Mouse (Mus musculus) lung, postnatal 4 days (tissue): ENCODE data around the gene C2cd2l.
"Not testable (repeated sequence)": the region's sequence is repeated elsewhere in the genome, so short reads cannot be mapped to it uniquely, and the experiment has no call there.

ENCODE experiments used
- DNase-seq, 2 experiments: peaks; one replicate each; pipeline ENCODE4 v3.0.0; 2021

C2cd2l gene

DNA sequence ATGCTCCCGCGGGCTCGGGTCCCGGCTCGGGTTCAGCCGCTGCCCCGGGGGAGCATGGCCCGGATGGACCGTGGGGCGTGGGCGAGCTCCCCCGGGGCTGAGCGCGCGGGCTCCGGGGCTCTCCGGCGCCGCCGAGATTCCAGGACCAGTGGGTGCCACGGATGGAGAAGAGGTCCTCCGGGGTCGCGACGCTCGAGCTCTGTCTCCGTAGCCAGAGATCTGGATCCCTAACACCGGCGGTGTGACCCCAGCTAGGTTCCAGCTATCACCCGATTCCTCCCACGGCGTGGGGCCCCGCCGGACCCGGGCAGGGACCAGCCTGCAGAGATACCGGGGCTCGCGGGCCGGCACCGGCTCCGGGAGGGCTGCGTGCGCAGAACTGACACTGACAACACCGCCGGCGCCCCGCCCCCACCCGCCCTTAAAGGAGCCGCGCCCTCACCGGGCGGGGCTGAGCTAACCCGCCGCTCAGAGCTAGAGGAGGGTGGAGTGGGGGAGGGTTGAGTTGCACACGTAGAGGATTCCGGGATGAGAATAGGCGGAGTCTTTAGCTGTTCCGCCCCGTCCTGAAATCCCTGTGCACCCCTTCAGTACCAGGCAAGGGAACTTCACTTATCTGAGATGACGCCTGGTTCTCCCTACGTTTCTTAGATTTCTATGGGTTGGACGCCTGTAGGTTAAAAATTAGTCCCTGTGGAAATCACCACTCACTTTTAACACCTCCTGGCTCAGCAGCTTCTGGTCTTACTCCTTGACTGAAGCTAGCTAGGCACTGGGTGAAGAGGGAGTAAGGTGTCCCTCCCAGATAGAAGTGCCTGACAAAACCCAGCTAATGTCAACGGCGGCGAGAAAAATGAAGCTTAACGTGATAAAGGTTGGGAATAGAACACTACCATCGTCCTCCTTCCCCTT lies at the start of gene C2cd2l:
C2cd2l (minus strand) TSS at position 399 of the 912 bp plus-strand sequence.
- peak; percentile 91 to 94 for DNase-seq

DNA sequence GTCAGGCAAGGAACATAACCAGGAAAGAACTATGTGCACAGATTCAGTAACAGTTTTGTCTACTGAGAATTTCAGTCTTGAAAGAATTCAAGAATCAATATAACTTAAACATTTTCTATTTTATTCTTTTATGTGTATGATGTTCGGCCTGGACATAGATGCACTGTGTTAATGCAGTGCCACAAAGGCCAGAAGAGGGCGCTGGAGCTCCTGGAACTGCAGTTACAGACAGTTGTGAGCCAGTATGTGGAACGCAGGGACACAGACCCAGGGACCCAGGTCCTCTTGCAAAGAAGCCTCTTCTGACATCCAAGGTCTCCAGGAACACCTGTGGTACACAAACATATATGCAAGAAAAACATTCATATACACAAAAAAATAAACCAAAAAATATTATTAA lies 44.4 kb upstream of the C2cd2l start:
- DNase-seq: no peak

DNA sequence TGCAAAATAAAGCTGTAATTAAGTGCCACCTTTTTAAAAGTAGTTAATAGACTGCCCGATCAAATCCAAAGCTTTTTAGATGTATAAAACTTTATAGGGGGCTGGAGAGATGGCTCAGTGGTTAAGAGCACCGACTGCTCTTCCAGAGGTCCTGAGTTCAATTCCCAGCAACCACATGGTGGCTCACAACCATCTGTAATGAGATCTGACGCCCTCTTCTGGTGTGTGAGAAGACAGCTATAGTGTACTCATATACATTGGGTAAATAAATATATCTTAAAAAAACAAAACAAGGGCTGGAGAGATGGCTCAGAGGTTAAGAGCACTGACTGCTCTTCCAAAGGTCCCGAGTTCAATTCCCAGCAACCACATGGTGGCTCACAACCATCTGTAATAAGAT lies 41.8 kb upstream of the C2cd2l start:
- not testable (repeated sequence) for DNase-seq

DNA sequence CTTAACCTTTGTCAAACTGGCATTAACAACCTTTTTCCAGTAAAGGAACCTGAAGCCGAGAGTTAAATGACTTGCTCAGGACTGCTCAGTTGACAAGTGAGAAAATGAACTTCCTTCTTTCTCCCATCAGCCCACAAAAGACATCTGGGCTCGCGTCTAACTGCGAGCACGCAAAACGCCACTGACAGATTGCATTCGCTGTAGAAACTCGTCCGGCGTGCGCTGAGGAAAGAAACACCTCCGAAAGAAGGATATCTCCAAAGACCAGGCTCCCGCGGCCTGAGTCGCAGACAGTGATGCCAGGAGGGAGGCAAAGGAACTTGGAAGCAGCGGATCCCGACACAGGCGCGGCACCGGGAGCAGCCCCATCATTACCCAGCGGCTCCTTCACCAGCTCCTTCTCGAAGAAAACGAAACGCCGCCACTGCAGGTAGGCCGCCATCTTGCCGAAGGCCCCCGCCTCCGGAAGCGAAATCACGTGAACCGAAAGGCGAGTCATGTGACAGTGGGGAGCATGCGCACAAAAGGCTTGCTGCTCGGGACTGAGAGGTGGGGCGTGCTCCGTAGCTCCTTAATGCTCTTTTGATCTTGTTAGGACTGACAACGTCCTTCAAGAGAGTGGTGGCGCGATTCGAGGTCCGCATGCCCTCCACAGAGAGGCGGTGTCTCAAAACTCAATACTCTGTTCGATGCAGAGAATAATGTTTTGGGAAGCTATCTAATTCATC lies 41.3 kb upstream of the C2cd2l start, which contains the start of gene Vps11:
Vps11 (minus strand) TSS at position 481 of the 728 bp plus-strand sequence.
- peak; percentile 97 for DNase-seq

DNA sequence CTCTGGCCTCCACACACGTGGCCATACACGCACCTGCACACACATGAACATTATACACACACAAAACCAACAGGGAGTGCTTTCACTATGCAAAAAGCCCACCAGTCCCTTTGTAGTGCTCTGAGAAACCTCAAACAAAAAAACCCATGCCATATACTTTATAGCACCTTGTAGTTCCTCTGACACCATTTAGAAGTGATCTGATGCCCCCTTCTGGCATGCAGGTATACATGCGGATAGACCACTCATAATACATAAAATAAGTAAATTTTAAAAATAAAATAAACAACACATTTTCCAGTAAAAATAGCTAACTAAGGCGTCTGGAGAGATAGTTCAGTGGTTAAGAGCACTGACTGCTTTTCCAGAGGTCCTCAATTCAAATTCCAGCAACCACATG lies 37.1 kb upstream of the C2cd2l start:
- no peak for DNase-seq

DNA sequence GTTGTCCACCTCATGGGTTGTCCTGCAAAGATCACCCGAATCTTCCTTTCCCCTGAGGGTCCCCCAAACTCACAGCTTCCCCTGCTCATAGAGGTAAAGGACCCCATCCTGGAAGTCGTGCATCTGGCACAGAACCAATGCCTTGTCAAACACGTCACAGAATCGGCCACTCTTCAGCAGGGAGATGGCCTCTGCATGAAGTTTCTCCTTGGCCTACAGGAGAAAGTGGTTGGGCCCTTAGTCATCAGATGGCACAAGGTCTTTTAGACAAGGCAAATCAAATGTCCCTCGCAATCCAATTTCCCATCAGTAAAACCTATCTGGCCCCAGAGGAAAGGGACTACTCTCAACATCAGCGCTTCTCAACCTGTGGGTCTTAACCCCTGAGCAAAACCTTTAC lies 33.1 kb upstream of the C2cd2l start:
- no peak for DNase-seq

DNA sequence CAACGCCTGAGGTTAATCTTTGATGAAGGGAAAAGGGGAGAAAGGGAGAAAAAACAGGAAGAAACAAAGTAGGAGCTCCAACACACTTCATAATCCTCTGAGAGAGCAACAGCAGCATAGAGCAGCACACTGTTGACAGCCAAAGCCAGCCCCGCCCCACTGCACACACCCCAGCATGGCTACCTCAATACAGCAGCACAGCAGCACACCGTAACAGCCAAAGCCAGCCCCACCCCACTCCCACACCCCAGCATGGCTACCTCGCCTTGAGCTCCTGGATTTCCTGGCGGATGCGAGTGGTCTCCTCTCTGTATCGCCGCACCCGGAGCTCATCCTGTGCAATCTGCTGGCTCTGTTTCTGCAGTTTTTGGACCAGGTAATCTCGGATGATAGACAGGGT lies 32.3 kb upstream of the C2cd2l start:
- DNase-seq: no peak

DNA sequence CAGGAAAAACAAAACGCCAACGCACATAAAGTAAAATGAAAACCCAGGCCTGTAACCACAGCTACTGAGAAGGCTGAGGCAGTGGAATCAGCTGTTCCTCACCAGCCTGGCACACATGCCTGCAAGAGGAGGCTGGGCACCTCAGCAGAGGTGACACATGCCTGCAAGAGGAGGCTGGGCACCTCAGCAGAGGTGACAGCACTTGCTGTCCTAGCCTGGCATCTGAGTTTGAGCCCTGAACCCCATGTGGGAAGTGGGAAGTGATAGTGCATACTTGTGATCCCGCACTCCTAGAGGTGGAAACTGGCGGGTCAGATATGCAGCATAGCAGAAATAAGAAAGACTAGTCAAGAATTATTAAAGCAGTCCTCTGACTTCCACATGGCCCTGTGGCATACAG lies 31.3 kb upstream of the C2cd2l start:
- no peak for DNase-seq

DNA sequence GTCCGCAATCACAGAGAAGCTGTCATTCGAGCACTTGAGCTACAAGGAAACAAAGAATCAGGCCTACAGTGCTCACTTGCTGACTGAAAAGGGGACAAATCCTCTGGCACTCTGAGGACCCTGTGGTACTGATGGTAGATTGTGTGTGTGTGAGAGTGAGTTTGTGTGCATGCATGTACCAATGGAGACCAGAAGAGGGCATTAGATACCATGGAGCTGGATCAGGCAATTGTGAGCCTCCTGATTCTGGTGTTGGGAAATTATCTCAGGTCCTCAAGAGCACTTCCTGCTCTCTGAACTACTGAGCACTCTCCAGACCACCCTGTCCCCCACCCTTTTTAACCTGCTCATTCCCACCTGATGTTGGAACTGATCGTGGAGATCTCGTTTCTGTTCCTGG lies 28.5 kb upstream of the C2cd2l start:
- no peak for DNase-seq

DNA sequence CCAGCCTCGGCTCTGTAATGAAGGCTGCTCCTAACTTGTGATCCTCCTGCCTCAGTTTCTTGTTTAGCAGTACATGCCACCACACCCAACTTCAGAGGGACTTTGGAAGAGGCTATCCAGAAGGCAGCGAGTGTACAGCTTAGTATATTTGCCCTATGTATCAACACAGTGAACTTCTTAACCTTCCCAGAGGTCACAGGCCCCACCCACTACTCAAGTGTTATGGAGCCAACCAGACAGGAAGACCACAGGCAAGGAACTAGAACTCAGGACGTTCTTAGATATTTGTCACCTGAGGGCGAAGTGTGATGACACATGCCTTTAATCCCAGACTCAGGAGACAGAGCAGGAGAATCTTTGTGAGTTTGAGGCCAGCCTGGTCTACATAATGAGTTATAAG lies 27.5 kb upstream of the C2cd2l start:
- no peak for DNase-seq

DNA sequence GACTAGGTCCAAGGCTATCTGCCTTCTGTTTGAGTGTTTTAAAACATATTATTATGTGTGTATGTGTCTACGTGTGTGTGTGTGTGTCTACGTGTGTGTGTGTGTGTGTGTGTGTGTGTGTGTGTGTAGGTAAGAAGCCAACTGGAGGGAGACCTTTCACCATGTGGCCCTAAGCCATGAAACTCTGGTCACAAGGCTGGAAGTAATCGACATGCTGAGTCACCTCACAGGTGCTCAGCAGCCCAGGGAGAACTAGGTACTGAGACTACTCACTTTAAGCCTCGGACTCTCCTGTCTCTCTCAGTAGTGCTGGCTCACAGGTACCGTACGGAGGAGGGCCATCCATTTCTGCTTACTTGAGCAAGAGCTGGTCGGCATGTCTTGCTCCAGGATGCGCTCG lies 27.1 kb upstream of the C2cd2l start:
- no peak for DNase-seq

DNA sequence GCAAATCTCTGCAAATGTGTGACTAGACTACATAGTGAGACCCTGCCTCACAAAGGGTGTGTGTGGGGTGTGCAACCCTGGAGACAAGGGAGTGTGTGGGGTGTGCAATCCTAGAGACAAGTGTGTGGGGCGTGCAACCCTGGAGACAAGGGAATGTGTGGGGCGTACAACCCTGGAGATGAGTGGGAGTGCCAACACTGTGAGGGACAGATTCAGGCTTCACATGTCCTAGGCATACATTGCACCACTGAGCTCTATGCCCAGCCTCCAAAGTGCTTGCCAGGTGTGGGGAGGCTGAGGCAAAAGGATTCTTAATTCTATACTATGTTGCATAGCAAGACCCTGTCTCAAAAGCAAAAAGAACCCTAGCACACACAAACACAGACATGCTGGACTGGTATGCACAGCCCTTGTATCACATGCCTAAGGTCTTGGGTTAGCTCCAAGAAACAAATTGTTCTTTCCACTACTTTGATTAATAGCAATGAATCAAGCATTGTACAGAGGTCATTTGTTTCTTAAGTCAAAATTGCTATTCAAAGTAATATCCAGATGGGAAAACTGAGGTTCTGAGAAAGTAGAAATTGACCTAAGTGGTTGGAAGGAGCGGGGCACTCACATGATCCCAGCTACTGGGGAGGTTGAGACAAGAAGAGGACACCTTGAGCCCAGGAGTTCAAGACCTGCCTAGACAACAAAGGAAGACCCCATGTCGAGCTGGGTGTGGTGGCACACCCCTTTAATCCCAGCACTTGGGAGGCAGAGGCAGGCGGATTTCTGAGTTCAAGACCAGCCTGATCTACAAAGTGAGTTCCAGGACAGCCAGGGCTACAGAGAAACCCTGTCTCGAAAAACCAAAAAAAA lies 25.7 kb upstream of the C2cd2l start:
- DNase-seq: no peak

DNA sequence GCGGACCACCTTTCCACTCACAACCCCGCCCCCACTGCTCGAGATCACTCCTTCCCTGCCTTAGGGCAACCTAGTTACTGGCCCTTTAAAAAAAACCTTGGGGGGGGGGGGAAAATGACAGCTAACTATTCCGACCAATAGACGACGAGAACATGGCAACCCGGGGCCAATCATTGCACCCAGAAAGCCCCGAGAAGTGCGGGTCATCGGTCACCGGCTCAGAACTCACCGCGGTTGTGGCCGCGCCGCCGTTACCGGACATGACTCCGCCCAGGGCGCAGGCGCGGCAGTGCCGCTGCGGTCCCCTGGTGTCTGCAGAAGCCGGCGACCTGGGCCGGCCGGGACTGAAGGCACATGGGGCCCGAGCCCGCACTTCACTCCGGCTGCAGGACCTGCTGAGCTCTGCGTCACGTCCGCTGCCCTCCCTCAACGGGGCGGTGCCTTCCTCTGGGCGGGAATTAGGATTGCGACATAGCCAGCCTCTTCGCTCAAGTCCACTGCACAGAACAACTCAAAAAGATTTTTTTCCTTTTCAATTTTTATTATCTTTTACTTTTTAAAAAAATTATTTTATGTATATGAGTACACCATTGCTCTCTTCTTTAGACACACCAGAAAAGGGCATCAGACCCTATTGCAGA lies 23.8 kb upstream of the C2cd2l start, which contains the start of gene Hmbs:
Hmbs (minus strand) TSS at position 448 of the 641 bp plus-strand sequence.
- DNase-seq: peak; percentile 94 to 95

DNA sequence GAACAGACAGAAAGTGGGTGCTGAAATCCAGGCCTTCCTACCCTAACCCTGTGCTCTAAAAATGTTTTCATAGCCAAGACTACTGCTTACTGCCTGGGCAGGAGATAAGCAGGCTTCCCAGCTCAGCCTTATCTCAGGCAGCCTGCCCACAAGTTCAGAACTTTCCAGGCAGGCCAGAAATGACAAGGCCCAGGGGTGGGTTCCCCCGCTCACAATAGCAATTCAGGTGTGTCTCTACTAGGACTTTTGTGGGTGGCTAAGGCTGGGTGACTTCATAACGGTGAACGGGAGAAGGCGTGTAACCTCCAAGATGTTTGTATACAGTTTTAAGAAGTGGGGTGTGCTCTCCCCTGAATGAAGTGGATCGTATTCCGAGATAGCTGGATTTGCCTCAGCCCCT lies 23.2 kb upstream of the C2cd2l start:
- peak in 1 of 2 experiments; percentile 22 for DNase-seq

DNA sequence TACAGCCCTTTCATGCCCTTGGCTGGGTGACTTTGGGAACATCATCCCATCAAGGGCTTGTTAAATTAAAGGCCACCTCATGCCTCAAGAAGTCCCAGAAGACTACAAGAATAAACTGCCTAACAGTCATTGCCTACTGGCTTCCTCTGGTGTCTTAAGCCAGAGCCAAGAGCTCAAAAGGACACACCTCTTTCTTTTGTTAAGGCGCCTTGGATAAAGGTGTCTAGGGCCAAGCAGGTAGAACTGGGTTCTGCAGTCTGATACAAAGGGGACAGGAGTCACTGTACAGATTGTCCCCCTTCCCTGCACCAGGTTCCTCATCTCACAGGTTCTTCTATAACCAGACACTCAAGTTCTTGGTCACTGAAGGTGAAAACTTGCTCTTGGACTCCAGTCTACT lies 22.5 kb upstream of the C2cd2l start:
- DNase-seq: no peak

DNA sequence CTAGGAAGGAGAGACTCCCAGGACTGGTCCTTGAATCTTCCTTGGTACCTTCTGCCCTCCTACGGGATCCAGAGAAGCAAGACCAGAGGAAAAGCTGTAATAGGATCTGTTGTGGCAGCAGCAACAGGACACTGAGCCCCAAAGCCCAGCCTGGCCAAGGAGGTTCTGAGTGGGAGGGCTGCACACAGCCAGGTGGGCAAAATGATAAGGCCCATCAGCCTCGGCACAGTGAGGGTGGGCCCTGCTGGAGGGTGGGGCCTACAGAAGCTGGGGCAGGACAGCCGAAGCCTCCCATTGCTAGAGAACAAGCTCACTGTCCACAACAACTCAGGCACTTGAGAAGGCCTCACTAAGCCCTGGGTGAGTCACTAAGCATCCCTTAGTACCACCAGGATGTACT lies 22.1 kb upstream of the C2cd2l start:
- DNase-seq: no peak

DNA sequence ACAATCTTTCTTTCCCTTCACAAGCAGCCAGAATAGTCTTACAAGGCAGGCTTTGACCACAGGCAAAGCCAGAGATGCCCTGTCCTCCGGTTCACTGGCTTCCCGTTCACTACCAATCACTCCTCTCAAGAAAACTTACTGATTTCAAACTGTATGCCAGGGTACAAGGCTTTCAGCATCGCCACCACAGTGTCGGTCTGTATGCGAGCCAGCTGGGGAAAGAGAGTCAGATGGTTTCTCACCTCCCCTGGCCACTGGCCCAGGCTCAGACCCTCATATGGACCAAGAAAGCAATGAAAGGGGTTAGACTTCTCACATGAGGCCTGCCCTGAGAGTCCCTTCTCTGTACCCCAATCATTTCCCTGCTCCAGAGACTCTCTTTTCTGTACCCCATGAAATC lies 21.4 kb upstream of the C2cd2l start:
- no peak for DNase-seq

DNA sequence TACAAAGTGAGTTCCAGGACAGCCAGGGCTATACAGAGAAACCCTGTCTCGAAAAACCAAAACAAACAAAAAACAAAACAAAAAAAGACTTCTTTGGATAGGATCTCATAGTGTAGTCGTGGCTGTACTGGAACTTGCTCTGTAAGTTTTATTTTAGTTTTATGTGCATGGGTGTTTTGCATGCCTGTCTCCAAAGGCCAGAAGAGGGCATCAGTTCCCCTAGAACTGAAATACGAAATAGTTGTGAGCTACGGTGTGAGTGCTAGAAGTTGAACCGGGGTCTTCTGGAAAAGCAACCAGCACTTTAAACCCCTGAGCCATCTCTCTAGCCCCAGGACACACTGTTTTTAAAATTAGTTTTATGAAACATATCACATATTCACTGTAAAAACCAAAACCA lies 18.5 kb upstream of the C2cd2l start:
- no peak for DNase-seq

DNA sequence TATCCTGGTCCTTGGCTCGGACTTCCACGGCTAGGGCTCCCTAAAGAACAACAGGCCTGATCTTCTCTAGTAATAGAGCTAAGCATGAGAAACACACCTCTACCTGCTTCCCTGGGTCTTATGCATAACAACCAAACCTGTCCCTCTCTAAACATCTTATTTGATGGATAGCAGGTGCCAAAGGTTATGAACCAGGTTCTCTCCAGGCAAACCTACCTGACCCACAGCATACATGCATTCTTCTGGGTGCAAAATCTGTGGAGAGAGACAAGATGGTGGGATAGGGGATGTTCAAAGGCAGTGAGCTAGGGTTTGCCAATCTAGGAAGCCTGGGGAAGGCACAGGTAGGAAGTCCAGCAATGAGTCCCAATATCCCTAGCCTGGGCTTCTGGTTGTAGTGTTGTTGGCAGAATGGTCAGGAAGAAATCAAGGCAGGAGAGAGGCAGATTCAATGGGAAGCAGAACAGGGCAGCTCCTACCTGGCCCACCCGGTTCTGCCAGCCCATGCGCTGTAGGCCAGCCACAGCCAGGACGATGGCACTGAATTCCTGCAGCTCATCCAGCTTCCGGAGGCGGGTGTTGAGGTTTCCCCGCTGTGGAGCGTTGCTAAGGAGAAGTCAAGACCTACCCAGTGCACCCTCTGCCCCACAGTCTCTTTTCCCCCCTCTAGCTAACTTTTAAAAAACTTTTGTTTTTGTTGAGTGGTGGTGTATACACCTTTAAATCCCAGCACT lies 17.5 kb upstream of the C2cd2l start:
- DNase-seq: no peak

DNA sequence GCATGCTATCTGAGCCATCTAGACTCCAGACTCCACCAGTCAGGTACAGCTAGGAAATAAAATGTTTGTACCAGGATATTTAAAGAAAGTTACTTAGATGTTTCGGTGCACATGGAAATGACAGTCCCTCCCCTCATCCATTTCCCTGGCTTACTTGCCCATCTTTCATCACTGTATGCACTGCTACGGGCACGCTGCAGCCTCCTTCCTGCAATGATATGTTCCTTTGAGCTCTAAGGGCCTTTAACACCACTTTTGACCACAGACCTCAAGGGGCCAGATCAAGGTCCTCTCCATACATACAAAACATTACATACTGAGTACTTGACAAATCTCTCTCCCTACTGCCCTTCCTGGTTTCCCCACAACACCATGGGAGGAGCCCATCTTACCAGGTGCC lies 16.9 kb upstream of the C2cd2l start:
- no peak for DNase-seq

DNA sequence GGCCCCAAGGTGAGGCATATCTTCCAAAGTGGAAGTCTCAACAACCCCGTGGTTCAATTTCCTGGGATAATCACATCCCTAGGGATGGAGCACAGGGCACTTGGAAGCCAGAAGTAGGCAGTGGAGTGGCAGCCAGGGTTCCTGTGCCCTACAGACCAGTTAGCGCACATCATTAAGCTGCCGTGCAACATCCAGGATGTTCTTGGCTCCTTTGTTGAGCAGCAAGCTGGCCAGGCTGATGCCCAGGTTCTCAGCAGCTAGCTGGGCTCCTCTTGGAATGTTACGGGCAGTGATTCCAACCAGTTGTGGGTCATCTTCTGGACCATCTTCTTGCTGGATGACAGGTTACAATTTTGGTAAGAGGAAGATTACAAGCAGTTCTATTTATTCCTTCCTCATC lies 16.4 kb upstream of the C2cd2l start:
- not testable (repeated sequence) for DNase-seq

DNA sequence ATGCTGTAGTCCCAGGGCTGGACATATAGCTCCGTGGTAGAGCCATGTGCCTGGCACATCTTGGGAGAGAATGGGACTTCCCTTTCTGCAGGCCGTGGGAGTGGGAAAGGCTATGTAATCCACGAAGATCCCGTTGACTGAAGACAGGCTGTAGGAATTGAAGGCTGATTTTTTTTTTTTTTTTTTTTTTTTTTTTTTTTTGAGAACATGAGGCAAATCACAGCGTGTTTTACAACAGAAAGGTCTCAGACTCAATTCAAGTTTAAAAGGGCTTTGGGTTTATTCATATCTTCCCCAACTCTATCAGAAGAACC lies 16.0 kb upstream of the C2cd2l start:
- no peak for DNase-seq
